In genomic region chr13:34332762-34333161, GRCm38 (mm10) we compare ENCODE assay signal across 8 mouse cellular contexts. TPM values are rescaled to one million over a fixed set of nuclear protein-coding genes. Genes with fewer than 3 reads are reported as not detected.
DNase-seq lines count a peak whose midpoint lies in the region; ATAC-seq and TF ChIP-seq lines count a peak whose summit lies in the region.

No protein-coding gene starts in this region.

- peak overlapping the region; percentile 51 for H3K4me2 ChIP-seq in heart, embryonic 11.5 days
- no peak overlapping the region for H3K4me2 ChIP-seq in lung, embryonic 16.5 days (ENCODE audit: low read depth, low read length)

- no peaks in the 10 kb centered on the region for H3K9me3 ChIP-seq in heart, embryonic 11.5 days (replicated peaks; ENCODE audit: control insufficient read depth, low read length)
- H3K9me3 ChIP-seq in lung, embryonic 16.5 days (ENCODE audit: control insufficient read depth, low read length): no peaks in the 10 kb centered on the region

- peak; percentile 86 for ATAC-seq in heart, embryonic 11.5 days (replicated peaks; ENCODE audit: insufficient number of reproducible peaks, low FRiP score, low TSS enrichment)
- ATAC-seq in lung, embryonic 16.5 days (ENCODE audit: low read depth): peak; percentile 38; the same call in 1 of the 2 replicates

- H3K9ac ChIP-seq in heart, embryonic 11.5 days (ENCODE audit: low read depth, low read length): peak overlapping the region; percentile 16; the same call in 1 of the 2 replicates
- no peak overlapping the region for H3K9ac ChIP-seq in lung, embryonic 16.5 days (ENCODE audit: low read length)

- no peak overlapping the region for H3K4me3 ChIP-seq in left cerebral cortex, adult 2 months
- H3K4me3 ChIP-seq in heart, embryonic 11.5 days (ENCODE audit: low read depth, low read length): no peak overlapping the region
- no peak overlapping the region for H3K4me3 ChIP-seq in lung, embryonic 16.5 days (ENCODE audit: low read length)

- H3K4me1 ChIP-seq in heart, embryonic 11.5 days (ENCODE audit: control insufficient read depth, insufficient read depth, low read length): peaks cover 25% of the 10 kb centered on the region
- peaks cover 4% of the 10 kb centered on the region; the same call in 1 of the 2 replicates for H3K4me1 ChIP-seq in lung, embryonic 16.5 days (replicated peaks; ENCODE audit: control insufficient read depth, insufficient read depth, low read length)

- peak in 1 of 2 experiments; percentile 39 for DNase-seq in left cerebral cortex, adult 2 months (ENCODE audit: extremely low spot score in 1 of 2, low spot score in 2 of 2)
- DNase-seq in left cerebral cortex, postnatal 10 days (ENCODE audit: extremely low spot score in 1 of 2, low spot score in 2 of 2): no peak
- peak; percentile 60 for DNase-seq in adipocyte (ENCODE audit: low spot score)
- no peak for DNase-seq in thymus, postnatal 0 days (ENCODE audit: low spot score)
- DNase-seq in gastrocnemius, postnatal 10 days: no peak
- no peak for DNase-seq in cerebellum, postnatal 36 days

- no peaks in the 10 kb centered on the region for H3K27me3 ChIP-seq in heart, embryonic 11.5 days (ENCODE audit: control insufficient read depth, insufficient read depth, low read length)
- no peaks in the 10 kb centered on the region for H3K27me3 ChIP-seq in lung, embryonic 16.5 days (ENCODE audit: control insufficient read depth, insufficient read depth, low read depth, low read length)

- 17% methylated on average over 7 of the region's 7 CpGs for WGBS in heart, embryonic 11.5 days (ENCODE audit: insufficient replicate concordance)
- 25% methylated on average over 7 of the region's 7 CpGs for WGBS in lung, embryonic 16.5 days

- no peaks in the 10 kb centered on the region for H3K36me3 ChIP-seq in heart, embryonic 11.5 days (ENCODE audit: control insufficient read depth, insufficient read depth, low read length)
- no peaks in the 10 kb centered on the region for H3K36me3 ChIP-seq in lung, embryonic 16.5 days (ENCODE audit: control insufficient read depth, insufficient read depth, low read length)

- TF ChIP-seq CTCF in left cerebral cortex, adult 2 months (IDR thresholded peaks at IDR 0.05): no peak

- intact Hi-C loops in left cerebral cortex, adult 2 months (cut with DNase I): no loop called here
- intact Hi-C loops in left cerebral cortex, postnatal 10 days (cut with DNase I): no loop called here

- H3K27ac ChIP-seq in left cerebral cortex, adult 2 months: peak overlapping the region; percentile 65
- peak overlapping the region; percentile 84 for H3K27ac ChIP-seq in heart, embryonic 11.5 days (ENCODE audit: low read depth, low read length)
- no peak overlapping the region for H3K27ac ChIP-seq in lung, embryonic 16.5 days (ENCODE audit: low read length)

RNA-seq across cellular contexts. Expression of gene Slc22a23, which starts 12.2 kb away (rescaled TPM):
- 10 to 100 TPM; 52.4 to 55.5 TPM for total RNA-seq in left cerebral cortex, adult 2 months (2021)
- 10 to 100 TPM; 70.3 to 73.6 TPM for total RNA-seq in left cerebral cortex, postnatal 10 days (2021)
- 7.3 and 8.1 TPM in 2 replicates for polyA plus RNA-seq in heart, embryonic 11.5 days (2014; fragmentation: Nextera tagmentation; extraction: Ambion mirVana)
- polyA plus RNA-seq in lung, embryonic 16.5 days (2015; fragmentation: Nextera tagmentation; extraction: Ambion mirVana): 3.8 and 4.4 TPM in 2 replicates
- 2.8 and 3.4 TPM in 2 replicates for polyA plus RNA-seq in thymus, postnatal 0 days (2015; fragmentation: Nextera tagmentation; extraction: Ambion mirVana)
- total RNA-seq in gastrocnemius, postnatal 10 days (2021): 10 to 100 TPM; 10.3 to 10.9 TPM

Comparison
In these comparisons a context has a peak if more than half of its experiments do, and no peak if none do; other contexts are left out.
1. RNA of gene Slc22a23, which starts 12.2 kb away (total RNA-seq): 70.3 to 73.6 TPM in left cerebral cortex, postnatal 10 days and 52.4 to 55.5 TPM in left cerebral cortex, adult 2 months; 10.3 to 10.9 TPM in gastrocnemius, postnatal 10 days; every median in the first group is over 4 times any median in the second.